Mouse (Mus musculus) hindbrain, embryonic 13.5 days (tissue): ENCODE measurements around the gene Art4. TPM values are rescaled to one million over a fixed set of nuclear protein-coding genes. Genes with fewer than 3 reads are reported as not detected.
"Not testable (repeated sequence)": the region's sequence is repeated elsewhere in the genome, so short reads cannot be mapped to it uniquely, and the experiment has no call there.

Experiments
- ATAC-seq: fragments of 200-750 bp; cut with Nextera tagmentation; 2 replicates; pipeline ENCODE4 v1.8.0; 2017; ENCODE audit warnings: moderate TSS enrichment; ENCODE audit not compliant: low FRiP score
- H3K27ac ChIP-seq: fragments of 300-500 bp; sonication (generic); 2 replicates; pipeline ENCODE4 v1.5.1; 2015; ENCODE audit warnings: inconsistent platforms, mild to moderate bottlenecking, moderate library complexity
- H3K27me3 ChIP-seq: fragments of 300-500 bp; sonication (generic); 2 replicates; pipeline ENCODE4 v1.6.1; 2015; ENCODE audit warnings: mild to moderate bottlenecking, inconsistent platforms
- H3K36me3 ChIP-seq: fragments of 300-500 bp; sonication (generic); 2 replicates; pipeline ENCODE4 v1.6.1; 2015; ENCODE audit warnings: mild to moderate bottlenecking, inconsistent platforms
- H3K4me1 ChIP-seq: fragments of 300-500 bp; sonication (generic); replicated peaks from 2 replicates; pipeline ENCODE4 v1.6.1; 2015; ENCODE audit warnings: inconsistent platforms
- H3K4me2 ChIP-seq: fragments of 300-500 bp; sonication (generic); 2 replicates; pipeline ENCODE4 v1.6.1; 2015; ENCODE audit warnings: inconsistent platforms, mild to moderate bottlenecking, moderate library complexity
- H3K4me3 ChIP-seq: fragments of 300-500 bp; sonication (generic); 2 replicates; pipeline ENCODE4 v1.5.1; 2015; ENCODE audit warnings: mild to moderate bottlenecking, inconsistent platforms
- H3K9ac ChIP-seq: fragments of 300-500 bp; sonication (generic); 2 replicates; pipeline ENCODE4 v1.6.1; 2015; ENCODE audit warnings: mild to moderate bottlenecking, inconsistent platforms
- H3K9me3 ChIP-seq: fragments of 300-500 bp; sonication (generic); 2 replicates; pipeline ENCODE4 v1.6.1; 2016; ENCODE audit warnings: inconsistent platforms
- WGBS: fragments of 180-500 bp; shearing (Covaris S2); methylation state at CpG from one replicate; pipeline ENCODE4 v1.1.7; 2015; 5-methylcytosine and 5-hydroxymethylcytosine counted together
- polyA plus RNA-seq: library from polyadenylated mRNA; unstranded; fragments of >200 nt; fragmentation: Nextera tagmentation; extraction: Ambion mirVana; gene quantifications from 2 replicates; pipeline ENCODE4 v1.2.1, GENCODE M21; 2015

Art4 gene
- polyA plus RNA-seq, 1 experiment from 2014 or later, result 0.13 TPM

- ATAC-seq, result no peak
- no peak overlapping the region for H3K4me2 ChIP-seq
- H3K9ac ChIP-seq, result no peak overlapping the region
- no peaks in the 10 kb centered on the region for H3K36me3 ChIP-seq
- H3K27me3 ChIP-seq, result no peaks in the 10 kb centered on the region
- H3K27ac ChIP-seq, result no peak overlapping the region
- 92% methylated on average over 6 of the region's 6 CpGs for WGBS
- no peaks in the 10 kb centered on the region for H3K4me1 ChIP-seq
- no peaks in the 10 kb centered on the region for H3K9me3 ChIP-seq
- no peak overlapping the region for H3K4me3 ChIP-seq
Measured at GRCm38 (mm10) chr6:136889554-136889953, 32.0 kb upstream of the Art4 start.

- ATAC-seq, result no peak
- Histone ChIP-seq H3K9ac (no peak overlapping the region), H3K4me2 (no peak overlapping the region), H3K27ac (no peak overlapping the region), H3K36me3 (no peaks in the 10 kb centered on the region), H3K4me3 (no peak overlapping the region), H3K9me3 (no peaks in the 10 kb centered on the region), H3K27me3 (no peaks in the 10 kb centered on the region), H3K4me1 (no peaks in the 10 kb centered on the region)
- 86% methylated on average over 6 of the region's 6 CpGs for WGBS
Measured at GRCm38 (mm10) chr6:136889067-136889466, 31.5 kb upstream of the Art4 start.

- 77% methylated on average over 9 of the region's 9 CpGs for WGBS
- Histone ChIP-seq H3K9ac (no peak overlapping the region), H3K4me1 (no peaks in the 10 kb centered on the region), H3K36me3 (no peaks in the 10 kb centered on the region), H3K4me2 (no peak overlapping the region), H3K27me3 (no peaks in the 10 kb centered on the region), H3K27ac (no peak overlapping the region), H3K4me3 (no peak overlapping the region), H3K9me3 (no peaks in the 10 kb centered on the region)
- no peak for ATAC-seq
Measured at GRCm38 (mm10) chr6:136887854-136888253, 30.3 kb upstream of the Art4 start.

GRCm38 (mm10) chr6:136884766-136885165 lies 27.2 kb upstream of the Art4 start:
- H3K4me2 ChIP-seq, H3K9ac ChIP-seq, H3K4me1 ChIP-seq, H3K36me3 ChIP-seq, H3K27me3 ChIP-seq, H3K27ac ChIP-seq, H3K4me3 ChIP-seq, ATAC-seq, H3K9me3 ChIP-seq: not testable (repeated sequence)
- 60% methylated on average over 1 of the region's 1 CpGs for WGBS

GRCm38 (mm10) chr6:136883961-136884360 lies 26.4 kb upstream of the Art4 start:
- WGBS, result 94% methylated on average over 6 of the region's 6 CpGs
- no peak overlapping the region for H3K27ac ChIP-seq
- H3K27me3 ChIP-seq, result no peaks in the 10 kb centered on the region
- no peak overlapping the region for H3K4me3 ChIP-seq
- H3K36me3 ChIP-seq, result no peaks in the 10 kb centered on the region
- no peak for ATAC-seq
- H3K9ac ChIP-seq, result no peak overlapping the region
- no peaks in the 10 kb centered on the region for H3K9me3 ChIP-seq
- no peak overlapping the region for H3K4me2 ChIP-seq
- H3K4me1 ChIP-seq, result no peaks in the 10 kb centered on the region

GRCm38 (mm10) chr6:136883431-136883915 lies 25.9 kb upstream of the Art4 start:
- Histone ChIP-seq H3K9ac (no peak overlapping the region), H3K27ac (no peak overlapping the region), H3K27me3 (no peaks in the 10 kb centered on the region), H3K4me3 (no peak overlapping the region), H3K4me2 (no peak overlapping the region), H3K36me3 (no peaks in the 10 kb centered on the region), H3K4me1 (no peaks in the 10 kb centered on the region), H3K9me3 (no peaks in the 10 kb centered on the region)
- ATAC-seq, result no peak
- 85% methylated on average over 3 of the region's 3 CpGs for WGBS

GRCm38 (mm10) chr6:136881678-136882077 lies 24.1 kb upstream of the Art4 start:
- no peaks in the 10 kb centered on the region for H3K9me3 ChIP-seq
- no peaks in the 10 kb centered on the region for H3K27me3 ChIP-seq
- no peaks in the 10 kb centered on the region for H3K36me3 ChIP-seq
- H3K4me3 ChIP-seq, result no peak overlapping the region
- WGBS, result 77% methylated on average over 8 of the region's 8 CpGs
- no peak overlapping the region for H3K4me2 ChIP-seq
- no peak overlapping the region for H3K9ac ChIP-seq
- no peak overlapping the region for H3K27ac ChIP-seq
- no peaks in the 10 kb centered on the region for H3K4me1 ChIP-seq
- ATAC-seq, result no peak

GRCm38 (mm10) chr6:136875670-136876069 lies 18.1 kb upstream of the Art4 start, which contains the start of gene Mgp:
TSS of gene Mgp (minus strand) at chr6:136875823.
- no peak for ATAC-seq
- Histone ChIP-seq H3K4me3 (no peak within 1 kb of the TSS), H3K9me3 (no peaks in the 10 kb centered on the region), H3K4me1 (0 out of 2 replicates have a peak, but pooled peaks cover 4% of the 10 kb centered on the region), H3K9ac (no peak within 1 kb of the TSS), H3K27ac (no peak within 1 kb of the TSS), H3K36me3 (no peaks in the 10 kb centered on the region), H3K4me2 (no peak within 1 kb of the TSS), H3K27me3 (no peaks in the 10 kb centered on the region)
- WGBS, result 67% methylated on average over 9 of the region's 9 CpGs

- no peaks in the 10 kb centered on the region for H3K36me3 ChIP-seq
- no peaks in the 10 kb centered on the region for H3K9me3 ChIP-seq
- H3K27ac ChIP-seq, result no peak overlapping the region
- H3K27me3 ChIP-seq, result no peaks in the 10 kb centered on the region
- H3K4me2 ChIP-seq, result no peak overlapping the region
- ATAC-seq, result no peak
- no peak overlapping the region for H3K9ac ChIP-seq
- no peak overlapping the region for H3K4me3 ChIP-seq
- 55% methylated on average over 8 of the region's 8 CpGs for WGBS
- H3K4me1 ChIP-seq, result 0 out of 2 replicates have a peak, but pooled peaks cover 4% of the 10 kb centered on the region
Measured at GRCm38 (mm10) chr6:136874599-136874998, 17.1 kb upstream of the Art4 start.

GRCm38 (mm10) chr6:136868921-136869320 lies 11.4 kb upstream of the Art4 start:
- no peak overlapping the region for H3K9ac ChIP-seq
- no peak overlapping the region for H3K4me2 ChIP-seq
- ATAC-seq, result no peak
- H3K27ac ChIP-seq, result no peak overlapping the region
- WGBS, result 86% methylated on average over 5 of the region's 5 CpGs
- H3K9me3 ChIP-seq, result no peaks in the 10 kb centered on the region
- H3K4me3 ChIP-seq, result no peak overlapping the region
- H3K4me1 ChIP-seq, result no peaks in the 10 kb centered on the region
- no peaks in the 10 kb centered on the region for H3K27me3 ChIP-seq
- no peaks in the 10 kb centered on the region for H3K36me3 ChIP-seq

- Histone ChIP-seq H3K4me1 (no peaks in the 10 kb centered on the region), H3K36me3 (no peaks in the 10 kb centered on the region), H3K27me3 (no peaks in the 10 kb centered on the region), H3K4me2 (no peak overlapping the region), H3K4me3 (no peak overlapping the region), H3K27ac (no peak overlapping the region), H3K9ac (no peak overlapping the region), H3K9me3 (no peaks in the 10 kb centered on the region)
- no peak for ATAC-seq
- 86% methylated on average over 4 of the region's 4 CpGs for WGBS
Measured at GRCm38 (mm10) chr6:136866150-136866549, 8.6 kb upstream of the Art4 start.

GRCm38 (mm10) chr6:136865360-136865759 lies 7.8 kb upstream of the Art4 start:
- no peak for ATAC-seq
- Histone ChIP-seq H3K4me3 (no peak overlapping the region), H3K9me3 (no peaks in the 10 kb centered on the region), H3K27ac (no peak overlapping the region), H3K4me2 (no peak overlapping the region), H3K27me3 (no peaks in the 10 kb centered on the region), H3K36me3 (no peaks in the 10 kb centered on the region), H3K9ac (no peak overlapping the region), H3K4me1 (no peaks in the 10 kb centered on the region)
- 93% methylated on average over 5 of the region's 5 CpGs for WGBS

GRCm38 (mm10) chr6:136861020-136861419 lies 3.5 kb upstream of the Art4 start:
- H3K4me2 ChIP-seq, result no peak overlapping the region
- 50% methylated on average over 9 of the region's 9 CpGs for WGBS
- H3K36me3 ChIP-seq, result no peaks in the 10 kb centered on the region
- no peaks in the 10 kb centered on the region for H3K27me3 ChIP-seq
- H3K4me3 ChIP-seq, result no peak overlapping the region
- no peaks in the 10 kb centered on the region for H3K9me3 ChIP-seq
- peak; percentile 54; the same call in 1 of the 2 replicates for ATAC-seq
- H3K9ac ChIP-seq, result no peak overlapping the region
- H3K4me1 ChIP-seq, result no peaks in the 10 kb centered on the region
- no peak overlapping the region for H3K27ac ChIP-seq
